Mouse (Mus musculus): ENCODE data around the gene Zfp277.
A peak's percentile ranks its signal among the peaks of the same experiment; 100 is the strongest.

Gene Zfp277

DNA sequence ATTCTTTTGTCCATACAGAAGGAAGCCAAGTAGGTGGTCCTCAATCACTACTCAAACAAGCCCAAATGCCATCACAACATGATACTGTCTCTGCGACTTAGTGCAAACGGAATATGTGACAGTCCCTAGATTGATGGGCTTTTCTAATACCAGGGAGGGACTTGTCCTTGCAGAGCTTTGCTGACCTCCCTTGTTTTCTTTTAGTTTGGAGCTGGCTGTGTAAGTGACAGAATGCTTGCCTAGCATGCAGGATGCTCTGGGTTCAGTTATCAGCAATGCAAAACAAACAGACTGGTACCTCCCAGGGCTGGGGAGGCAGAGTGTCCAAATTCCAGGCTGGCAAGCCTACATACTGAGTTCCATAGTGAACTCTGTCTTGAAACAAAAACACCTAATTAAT lies 7.7 kb downstream of the Zfp277 start:
- DNase-seq = no peak

DNA sequence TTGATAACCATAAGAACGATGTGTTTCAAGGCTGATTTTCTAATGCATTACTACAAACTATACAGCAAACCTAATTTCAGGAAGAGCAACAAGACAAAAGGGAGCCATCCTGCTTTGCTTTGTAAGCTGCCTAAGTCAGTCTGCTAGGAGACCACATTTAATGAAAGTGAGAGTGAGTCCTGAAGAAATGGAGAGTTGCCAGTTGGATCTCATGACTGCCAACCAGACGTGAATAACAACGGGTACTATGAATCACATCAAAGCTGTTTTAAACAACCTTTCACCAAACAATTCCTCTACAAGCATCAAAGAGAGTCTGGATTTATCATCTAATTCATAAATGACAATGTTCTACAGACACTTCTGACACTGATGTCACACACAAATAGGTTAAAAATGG lies 11.6 kb downstream of the Zfp277 start:
- DNase-seq = no peak

DNA sequence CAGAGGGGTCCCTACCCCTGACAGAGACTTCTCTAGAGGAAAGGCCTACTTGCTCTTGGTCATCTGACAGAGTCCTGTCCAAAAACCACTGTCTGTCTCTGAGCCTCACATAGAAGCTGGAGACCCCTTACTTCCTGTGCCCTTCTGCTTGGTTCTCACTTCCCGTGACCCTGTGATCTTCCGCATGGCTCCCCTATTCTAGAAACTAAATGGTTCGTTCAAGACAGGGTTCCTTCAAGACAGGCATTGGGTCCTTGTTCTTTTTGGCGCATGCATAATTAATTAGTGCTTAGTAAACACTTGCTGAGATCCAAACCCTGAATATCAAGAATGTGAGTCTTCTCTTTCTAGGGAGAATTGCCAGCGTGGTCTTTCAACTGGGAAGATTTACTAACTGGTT lies 14.6 kb downstream of the Zfp277 start:
- no peak for DNase-seq

DNA sequence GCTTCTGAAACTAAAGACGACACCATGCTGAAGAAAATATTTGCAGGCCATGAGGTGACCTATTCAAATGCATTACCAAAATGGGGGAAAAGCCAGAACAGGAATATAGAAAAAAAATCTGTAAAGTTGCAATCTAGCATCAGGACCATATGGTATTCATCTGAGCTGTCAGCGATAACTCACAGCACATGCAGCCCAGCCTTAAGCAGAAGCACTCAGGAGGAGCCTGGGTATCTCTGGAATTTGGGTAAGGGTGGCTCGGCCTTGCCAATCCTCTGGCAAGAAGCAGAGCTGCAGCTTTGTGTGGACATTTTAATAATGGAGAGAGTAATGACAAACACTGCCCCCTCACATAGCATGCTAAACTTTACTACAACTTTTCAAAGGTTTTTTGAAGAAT lies 15.7 kb downstream of the Zfp277 start:
- DNase-seq = no peak

DNA sequence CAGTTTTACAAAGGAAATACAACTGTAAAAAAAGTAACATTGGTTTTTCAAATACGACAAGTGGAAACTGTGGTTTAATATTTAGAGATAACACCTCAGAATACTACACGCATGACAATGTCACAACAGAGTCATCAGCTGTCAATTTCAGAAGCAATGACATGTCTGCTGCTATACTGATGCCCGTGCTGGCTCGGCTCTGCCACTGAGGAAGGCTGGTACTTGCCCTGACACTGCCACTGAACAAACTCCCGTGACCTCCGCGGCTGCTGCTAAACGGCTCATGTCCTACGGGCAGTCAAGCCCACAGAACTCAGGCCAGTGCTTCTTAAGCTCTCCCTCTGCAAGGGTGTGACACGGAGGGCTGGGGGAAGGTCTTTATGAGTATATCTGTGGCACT lies 18.1 kb downstream of the Zfp277 start:
- DNase-seq = no peak

DNA sequence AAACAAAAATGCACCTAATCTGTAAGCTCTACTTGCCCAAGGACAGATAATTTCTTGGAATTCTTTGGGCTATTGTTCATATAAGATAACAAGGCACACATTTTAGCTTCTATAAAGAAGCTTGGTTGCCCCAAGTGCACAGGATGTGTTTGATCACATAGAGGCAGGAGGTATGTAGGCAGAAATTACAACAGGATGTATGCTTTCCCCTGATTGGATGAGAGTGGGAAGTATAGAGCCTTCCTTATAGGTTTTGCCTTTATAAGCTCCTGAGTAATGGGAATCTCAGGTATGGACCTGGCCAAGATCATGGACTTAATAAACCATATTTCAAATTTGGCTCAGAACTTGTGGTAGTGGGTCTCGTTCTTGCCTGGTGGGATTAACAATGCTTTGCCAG lies 20.7 kb downstream of the Zfp277 start:
- no peak for DNase-seq

DNA sequence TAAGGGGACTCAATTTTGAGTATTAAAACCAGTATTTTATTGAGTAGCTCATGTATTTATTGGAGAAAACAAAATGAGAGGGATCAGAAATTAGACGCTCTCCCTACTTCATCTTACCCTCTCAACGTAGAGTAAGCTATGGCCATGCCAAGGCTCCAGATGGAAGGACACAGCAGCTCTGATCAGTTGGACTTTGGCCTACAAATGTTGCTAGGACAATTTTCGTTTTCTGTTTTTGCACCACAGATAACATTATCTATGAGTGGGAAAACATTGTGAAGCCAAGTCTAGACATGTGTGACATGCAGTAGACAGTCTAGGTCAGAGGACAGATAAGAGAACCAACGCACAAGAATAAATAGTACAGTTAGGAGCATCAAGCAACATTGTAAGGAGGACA lies 28.4 kb downstream of the Zfp277 start:
- DNase-seq = peak in 1 of 2 experiments; percentile 29

DNA sequence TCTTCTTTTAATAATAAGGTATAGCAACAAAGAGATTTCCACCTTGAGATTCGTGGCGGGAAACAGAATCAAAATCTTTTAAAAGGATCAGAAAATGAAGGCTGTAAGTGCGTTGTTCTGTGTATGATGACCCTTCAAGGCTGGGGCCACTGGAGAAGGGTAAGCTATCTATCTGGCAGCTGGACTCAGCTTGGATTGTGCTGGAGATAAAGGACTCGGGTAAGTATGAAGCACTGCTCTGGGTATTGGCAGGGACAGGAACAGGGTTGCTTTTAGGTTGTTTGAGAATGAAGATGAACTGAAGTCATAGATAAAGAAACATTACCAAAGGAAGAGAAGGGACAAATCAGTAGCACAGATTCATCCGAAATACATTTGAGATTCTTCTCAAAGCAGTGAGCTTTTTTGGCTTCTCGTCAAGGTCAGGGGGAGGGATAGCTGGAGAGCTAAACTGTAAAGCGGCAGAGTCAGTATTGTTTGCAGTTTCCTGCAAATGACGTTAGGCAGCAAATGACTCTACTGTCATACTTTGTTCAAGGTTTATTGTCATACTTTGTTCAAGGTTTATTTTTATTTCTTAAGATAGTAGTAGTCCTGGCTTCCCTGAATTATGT lies 30.3 kb downstream of the Zfp277 start:
- no peak for DNase-seq

DNA sequence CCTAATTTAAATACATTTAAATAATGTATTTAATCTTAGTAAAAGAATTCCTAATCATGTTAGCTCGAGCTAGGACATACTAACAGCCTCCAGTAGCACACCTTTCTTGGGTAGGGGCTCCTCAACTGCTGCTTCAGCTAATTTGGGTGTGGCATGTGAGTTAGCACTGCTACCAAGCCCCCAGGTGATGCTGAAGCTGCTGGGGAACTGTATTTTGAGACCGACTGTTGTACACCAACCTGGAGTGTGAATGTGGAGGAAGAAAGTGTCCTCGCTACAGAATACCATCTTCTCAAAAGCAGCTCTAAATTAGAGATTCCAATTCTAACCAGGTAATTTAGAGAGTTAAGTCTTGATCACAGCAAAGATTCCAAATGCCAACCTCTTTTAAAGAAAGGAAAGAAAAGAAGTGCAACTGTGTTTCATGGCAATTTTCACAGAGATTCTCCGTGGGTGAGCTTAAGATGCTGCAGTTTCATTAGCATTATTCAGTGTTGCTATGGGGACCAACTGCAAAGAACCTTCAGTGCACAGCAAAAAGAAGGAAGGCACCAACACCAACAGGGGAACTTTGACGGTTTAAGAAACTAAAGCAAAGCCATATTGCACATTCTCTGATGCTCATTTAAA lies 30.9 kb downstream of the Zfp277 start:
- no peak for DNase-seq

DNA sequence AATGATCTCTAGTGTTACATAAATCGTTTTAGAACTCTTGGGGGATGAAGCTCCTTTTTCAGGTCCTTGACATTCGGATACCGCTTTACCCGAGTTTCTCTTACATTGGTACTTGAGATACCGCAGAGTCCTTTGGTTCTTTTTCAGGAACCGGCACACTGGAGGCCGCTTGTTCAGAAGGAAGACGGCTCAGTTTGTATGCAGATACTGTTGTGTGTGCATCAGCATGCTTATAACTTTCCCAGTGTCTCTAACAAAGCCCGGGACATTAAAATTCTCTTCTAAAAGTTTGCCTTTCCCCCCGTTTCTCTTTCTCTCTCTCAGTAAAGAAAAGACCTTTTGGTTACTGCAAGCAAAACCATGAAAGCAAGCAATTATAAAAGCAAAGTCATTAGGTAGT lies 45.9 kb downstream of the Zfp277 start:
- DNase-seq = no peak

DNA sequence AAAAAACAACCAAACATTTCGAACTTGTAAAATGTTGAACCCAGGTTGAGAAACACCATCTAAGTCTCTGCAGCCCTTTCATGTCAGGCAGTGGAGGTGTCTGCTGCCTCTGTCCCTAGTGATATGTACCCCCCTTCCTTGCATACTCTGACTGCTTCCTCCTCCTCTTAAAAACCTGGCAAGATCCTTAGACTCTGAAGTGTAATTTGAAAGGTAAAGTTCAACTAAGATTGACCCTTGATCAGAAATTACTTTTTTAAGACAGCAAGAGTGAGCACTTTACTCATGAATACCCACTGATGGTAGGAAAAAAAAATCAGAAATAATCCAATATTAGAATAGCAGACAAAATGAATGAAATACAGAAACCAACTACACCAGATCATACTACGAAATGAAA lies 46.3 kb downstream of the Zfp277 start:
- no peak for DNase-seq

DNA sequence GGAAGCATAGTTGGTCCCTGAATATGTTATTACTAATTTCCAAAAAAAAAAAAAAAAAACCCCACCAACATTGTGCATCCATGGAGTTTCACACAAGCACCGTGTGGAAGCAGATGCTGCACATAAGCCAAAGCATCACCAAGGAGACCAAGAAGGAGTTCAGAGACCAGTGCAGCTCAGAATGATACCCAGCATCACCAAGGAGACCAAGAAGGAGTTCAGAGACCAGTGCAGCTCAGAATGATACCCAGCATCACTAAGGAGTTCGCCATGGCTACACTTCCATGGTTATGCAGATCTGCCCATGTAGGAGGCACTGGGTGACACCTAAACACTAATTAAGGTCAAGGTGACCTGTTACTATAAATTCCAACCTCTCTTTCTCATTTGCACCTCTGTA lies 46.8 kb downstream of the Zfp277 start:
- DNase-seq = no peak

DNA sequence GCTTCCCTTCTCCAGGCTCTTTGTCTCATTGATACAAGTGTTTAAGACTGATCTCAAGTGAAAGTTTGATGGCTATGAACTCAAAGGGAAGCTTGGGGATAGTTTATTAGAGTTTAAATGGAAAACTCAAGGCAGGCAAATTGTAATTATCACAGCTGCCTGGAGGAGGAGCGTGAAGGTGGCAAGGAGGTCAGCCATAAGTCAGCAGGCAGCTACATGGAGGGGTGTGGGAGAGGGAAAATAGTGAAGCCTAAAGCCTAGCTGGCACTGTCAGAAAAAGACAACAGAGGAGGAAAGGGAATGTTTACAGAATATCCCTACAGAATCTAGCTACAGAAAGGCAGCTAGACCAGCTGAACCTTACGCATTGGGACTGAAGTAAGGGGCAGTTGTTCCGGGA lies 52.8 kb downstream of the Zfp277 start:
- no peak for DNase-seq

DNA sequence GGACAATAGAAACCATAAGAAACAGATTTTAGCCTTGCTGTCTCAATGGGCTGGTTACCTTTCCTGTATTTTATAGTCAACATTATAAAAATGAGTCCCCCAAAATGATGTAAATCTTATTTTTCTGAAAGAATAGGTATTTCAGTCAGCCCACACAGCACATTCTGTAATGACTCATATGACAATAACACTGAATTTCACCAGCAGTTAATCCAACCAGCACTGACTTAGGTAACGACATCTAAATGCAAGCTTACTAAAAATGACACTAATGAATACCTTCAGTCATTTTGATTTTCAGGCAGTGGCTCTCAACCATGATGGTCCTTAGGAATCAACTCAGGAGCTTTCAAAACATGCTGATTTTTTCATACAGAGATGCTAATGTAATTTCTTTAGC lies 54.4 kb downstream of the Zfp277 start:
- no peak for DNase-seq

DNA sequence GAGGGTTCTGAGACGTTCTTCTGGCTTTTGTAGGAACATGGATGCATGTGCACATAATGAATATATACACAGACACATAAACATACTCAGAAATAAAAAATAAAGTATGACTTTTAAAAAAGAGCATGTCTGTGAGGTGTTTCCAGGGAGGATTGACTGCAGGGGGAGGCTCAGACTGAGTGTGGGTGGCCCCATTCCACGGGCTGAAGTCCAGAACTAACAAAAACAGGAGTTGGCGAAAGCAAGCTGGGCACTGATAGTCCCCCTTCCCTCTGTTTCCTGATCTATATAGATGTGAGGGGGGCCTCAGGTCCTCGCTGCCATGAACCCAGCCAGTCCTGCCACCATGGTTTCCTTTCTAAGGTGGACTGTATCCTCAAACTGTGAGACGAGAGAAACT lies 57.9 kb downstream of the Zfp277 start:
- DNase-seq = no peak

DNA sequence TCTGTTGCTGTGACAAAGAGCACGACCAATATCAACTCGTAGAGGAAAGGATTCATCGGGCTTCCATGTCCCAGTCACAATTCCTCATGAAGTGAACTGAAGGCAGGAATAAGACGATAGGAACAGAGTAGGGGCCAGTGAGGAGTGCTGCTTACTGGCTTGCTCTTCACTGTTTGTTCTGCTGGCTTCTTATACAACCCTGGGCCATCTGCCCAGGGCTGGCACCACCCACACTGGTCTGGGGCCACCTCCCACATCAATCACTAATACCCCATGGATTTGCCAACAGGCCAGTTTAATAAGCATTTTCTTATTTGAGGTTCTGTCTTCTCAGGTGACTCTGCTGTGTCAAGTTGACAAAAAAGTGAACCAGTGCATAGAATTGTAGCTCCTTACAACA lies 60.4 kb downstream of the Zfp277 start:
- no peak for DNase-seq

DNA sequence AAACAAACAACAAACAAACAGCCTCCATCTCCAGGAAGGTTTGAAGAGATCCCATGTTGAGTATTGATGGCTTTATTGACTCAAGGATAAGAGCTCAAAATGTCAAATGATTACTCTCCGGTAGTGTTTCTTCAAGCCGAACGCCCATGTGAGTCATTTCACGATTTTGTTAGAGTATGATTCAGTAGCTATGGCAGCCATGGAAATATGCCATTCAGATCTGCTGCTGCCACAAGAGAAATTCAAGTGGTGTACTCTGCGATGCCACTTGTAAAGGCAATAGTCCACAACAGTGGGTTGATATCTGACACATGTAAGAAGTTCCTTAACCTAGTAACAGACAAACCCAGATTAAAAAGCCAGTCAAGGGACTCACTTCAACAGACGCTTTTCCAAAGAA lies 62.0 kb downstream of the Zfp277 start:
- DNase-seq = no peak

DNA sequence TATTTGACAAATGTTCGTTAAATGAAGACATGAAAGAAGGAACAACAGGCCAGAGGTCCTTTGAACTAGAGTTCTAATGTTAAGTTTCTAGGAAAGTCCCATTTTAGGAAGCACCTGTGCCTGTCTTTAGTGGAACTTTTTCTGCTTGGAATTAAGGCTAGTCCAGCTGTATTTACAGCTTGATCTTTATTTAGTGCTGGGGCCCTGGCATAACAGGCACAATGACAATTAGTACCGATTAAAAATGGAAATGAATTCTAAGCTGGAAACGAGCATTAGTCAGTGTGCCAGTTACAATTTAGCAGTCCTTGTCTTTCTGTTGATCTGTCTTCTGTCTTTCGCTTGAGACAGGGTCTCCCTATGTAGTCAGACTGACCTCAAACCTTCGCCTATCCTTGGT lies 63.2 kb downstream of the Zfp277 start:
- DNase-seq = no peak

DNA sequence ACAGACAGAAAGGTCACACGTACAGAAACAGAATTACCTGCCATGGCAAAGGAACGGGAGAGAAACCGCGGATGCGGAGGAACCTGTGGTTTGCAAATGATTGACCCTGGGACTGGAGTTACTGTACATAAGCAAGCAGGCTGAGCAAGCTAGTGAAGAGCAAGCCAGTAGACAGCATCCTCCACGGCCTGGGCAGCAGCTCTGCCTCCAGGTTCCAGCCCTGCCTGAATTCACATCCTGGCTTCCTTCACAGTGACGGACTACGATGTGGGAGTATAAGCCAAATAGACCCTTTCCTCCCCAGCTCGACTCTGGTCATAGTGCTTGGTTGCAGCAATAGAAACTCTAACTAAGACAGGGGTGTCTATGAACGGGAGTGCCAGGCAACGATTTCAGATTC lies 63.9 kb downstream of the Zfp277 start:
- no peak for DNase-seq

DNA sequence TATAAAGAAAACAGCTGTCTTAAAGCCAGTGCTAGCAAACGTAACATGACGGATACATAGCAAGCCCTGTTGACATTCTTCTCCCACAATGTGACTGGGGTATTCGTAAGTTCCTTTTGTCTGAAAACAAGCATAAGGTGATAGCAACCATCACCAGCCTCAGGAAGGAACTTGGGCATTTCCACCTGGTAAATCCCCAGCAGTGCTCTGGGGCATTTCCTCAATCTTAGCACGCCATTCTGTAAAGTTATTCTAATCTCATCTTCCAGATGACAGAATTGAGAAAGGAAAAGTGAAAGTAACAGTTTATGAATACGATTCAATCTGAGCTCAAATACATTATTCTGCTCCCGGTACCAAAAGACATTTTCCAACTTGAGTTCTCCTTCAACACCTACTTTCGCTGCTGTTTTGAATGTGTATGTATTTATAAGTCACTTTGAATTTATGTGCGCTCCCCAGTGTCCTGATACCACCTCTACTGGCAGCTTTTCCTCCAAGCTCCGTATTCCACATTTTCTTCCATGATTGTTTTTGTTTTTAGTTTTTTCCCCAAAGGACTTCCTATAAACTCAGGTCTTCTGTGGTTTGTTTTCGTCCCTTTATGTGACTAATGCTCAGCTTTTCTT lies 64.4 kb downstream of the Zfp277 start:
- no peak for DNase-seq

DNA sequence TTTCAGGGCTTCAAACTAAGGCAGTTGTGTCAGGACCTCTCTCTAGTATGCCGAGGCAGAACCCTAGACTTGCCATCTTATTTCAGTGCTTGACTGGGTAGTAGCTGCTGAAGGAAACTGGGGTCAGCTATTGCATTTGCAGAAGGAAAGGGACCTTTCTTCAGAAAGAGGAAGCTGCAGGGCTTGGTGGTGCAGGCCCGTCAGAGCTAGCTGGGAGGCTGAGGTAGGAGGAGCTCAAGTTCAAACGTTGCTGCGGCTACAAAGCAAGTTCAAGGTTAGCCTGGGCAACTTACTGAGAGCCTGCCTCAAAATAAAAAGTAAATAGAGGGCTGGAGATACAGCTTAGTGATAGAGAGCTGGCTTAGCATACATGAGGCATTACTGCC lies 66.2 kb downstream of the Zfp277 start:
- no peak for DNase-seq

DNA sequence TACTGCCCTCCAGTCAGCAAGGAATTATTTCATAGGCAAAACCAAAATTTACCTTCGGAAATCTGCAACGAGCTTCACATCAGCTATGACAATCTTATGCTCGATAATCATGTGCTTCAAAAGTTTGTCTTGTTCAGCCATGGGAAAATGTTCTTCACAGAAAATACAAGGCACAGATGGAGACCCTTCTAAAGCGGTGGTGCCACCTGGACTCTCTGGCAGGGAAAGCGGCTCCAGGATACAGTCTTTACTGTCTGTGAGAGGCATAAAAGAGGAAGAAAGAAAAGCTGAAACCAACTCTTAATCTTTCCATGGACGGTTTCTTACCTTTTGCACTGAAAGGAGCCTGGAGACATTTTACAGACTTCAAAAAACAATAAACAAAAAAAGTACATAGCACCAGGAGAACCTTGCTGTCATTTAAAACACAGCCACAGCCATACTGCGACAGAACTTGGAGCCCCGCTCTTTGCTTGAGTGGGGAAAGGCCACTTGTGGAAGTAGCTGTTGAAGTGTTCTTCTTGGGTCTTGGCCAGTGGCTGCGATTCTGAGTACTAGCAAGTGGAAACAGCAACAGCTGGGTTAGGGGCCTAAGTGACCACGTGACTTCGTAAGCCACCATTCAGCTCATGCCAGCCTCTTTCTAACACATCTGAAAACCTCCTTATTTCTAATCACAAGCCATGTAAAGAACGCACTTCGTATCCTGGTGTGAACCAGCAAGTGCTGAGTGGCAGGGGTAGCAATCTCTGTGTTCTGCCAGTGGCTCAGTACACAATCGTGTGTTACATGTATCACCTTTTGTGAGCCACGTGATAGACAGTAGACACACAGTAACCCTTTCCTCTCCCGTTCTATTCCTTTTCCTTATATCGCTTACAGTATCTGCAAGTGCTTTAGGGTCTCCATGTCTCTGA lies 66.8 kb downstream of the Zfp277 start:
- peak; percentile 10 to 33 for DNase-seq

DNA sequence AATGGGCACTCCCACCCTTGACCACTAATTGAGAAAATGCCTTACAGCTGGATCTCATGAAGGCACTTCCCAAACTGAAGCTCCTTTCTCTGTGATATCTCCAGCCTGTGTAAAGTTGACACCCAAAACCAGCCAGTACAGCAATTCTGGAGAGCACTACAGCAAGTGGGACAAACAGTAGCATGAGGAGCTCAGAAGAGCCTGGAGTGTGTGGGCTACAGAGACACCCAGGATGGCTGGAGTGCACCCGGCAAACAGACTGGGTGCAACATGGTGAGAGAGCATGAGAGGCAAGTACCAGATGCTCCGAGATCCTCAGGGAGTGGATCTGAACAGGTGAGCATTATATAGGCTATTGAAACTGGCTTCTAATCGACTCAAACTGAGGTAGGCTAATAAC lies 93.8 kb downstream of the Zfp277 start:
- DNase-seq = no peak

DNA sequence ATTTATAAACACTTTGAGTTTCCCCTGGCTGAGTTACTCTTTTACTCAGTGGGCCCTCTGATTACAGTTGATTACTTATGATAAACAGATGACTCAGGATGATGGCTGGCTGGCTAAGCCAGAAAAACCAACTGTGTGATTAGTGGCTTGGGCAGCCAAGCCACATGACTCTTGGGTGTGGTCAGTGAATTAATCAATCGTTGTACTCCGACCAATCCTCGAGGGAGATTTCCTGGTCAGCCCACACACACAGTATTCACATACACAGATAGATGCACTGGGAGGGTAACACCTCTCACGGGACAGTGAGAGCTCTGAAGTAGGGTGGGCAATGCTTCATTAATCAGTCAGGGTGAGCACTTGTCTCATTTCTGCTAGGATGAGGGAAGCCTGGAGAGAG lies 97.5 kb downstream of the Zfp277 start:
- DNase-seq = no peak

Measured in cerebellum, adult 18-20 months (tissue).